Comparison of ENCODE assay signal across 9 mouse cellular contexts in genomic region chr6:77257358-77258105, GRCm38 (mm10). TPM values are rescaled to one million over a fixed set of nuclear protein-coding genes. Genes with fewer than 3 reads are reported as not detected.
DNase-seq lines count a peak whose midpoint lies in the region; ATAC-seq and TF ChIP-seq lines count a peak whose summit lies in the region.
"Had no signal": no experiment of that assay in that cellular context is flagged by ENCODE, and none has a peak within 500 bp of the region (broad histone marks: within the 10 kb centered on the region; RNA-seq: fewer than 3 reads in every experiment).

No protein-coding gene starts in this region.

- WGBS in kidney, postnatal 0 days = 42% methylated on average over 7 of the region's 7 CpGs

- peak; percentile 71 for TF ChIP-seq CTCF in kidney, postnatal 0 days (IDR thresholded peaks at IDR 0.05; ENCODE audit: low read depth)

- no peaks in the 10 kb centered on the region for H3K27me3 ChIP-seq in kidney, postnatal 0 days (ENCODE audit: insufficient read depth, low read length)
- H3K27me3 ChIP-seq: midbrain, embryonic 12.5 days had no signal

- H3K4me3 ChIP-seq in kidney, postnatal 0 days (replicated peaks; ENCODE audit: low read depth, low read length) = no peak overlapping the region
- H3K4me3 ChIP-seq: midbrain, embryonic 12.5 days had no signal

- no peak overlapping the region for H3K27ac ChIP-seq in kidney, postnatal 0 days
- H3K27ac ChIP-seq: midbrain, embryonic 12.5 days had no signal

- DNase-seq in cerebellum, postnatal 10 days = peak; percentile 69 to 70
- no peak for DNase-seq in cerebellum, adult 11 months
- DNase-seq in kidney, postnatal 0 days (ENCODE audit: low spot score) = peak; percentile 70
- DNase-seq in kidney, adult 11 months = no peak
- DNase-seq in right cerebral cortex, postnatal 10 days (ENCODE audit: low spot score in 2 of 2) = peak; percentile 54 to 69
- no peak for DNase-seq in right cerebral cortex, postnatal 25 days
- DNase-seq in right cerebral cortex, postnatal 4 days = peak; percentile 48
- no peak for DNase-seq in spleen, postnatal 10 days (ENCODE audit: low spot score in 2 of 2)

- H3K4me1 ChIP-seq in kidney, postnatal 0 days (replicated peaks; ENCODE audit: insufficient read depth, low read length) = no peaks in the 10 kb centered on the region
- H3K4me1 ChIP-seq: midbrain, embryonic 12.5 days had no signal

- no peaks in the 10 kb centered on the region for H3K9me3 ChIP-seq in kidney, postnatal 0 days (replicated peaks; ENCODE audit: low read length)
- H3K9me3 ChIP-seq: midbrain, embryonic 12.5 days had no signal

- no peak overlapping the region for H3K4me2 ChIP-seq in kidney, postnatal 0 days (ENCODE audit: low read length)
- H3K4me2 ChIP-seq: midbrain, embryonic 12.5 days had no signal

- no peaks in the 10 kb centered on the region for H3K36me3 ChIP-seq in kidney, postnatal 0 days (ENCODE audit: insufficient read depth, low read length)
- H3K36me3 ChIP-seq: midbrain, embryonic 12.5 days had no signal

- no peak overlapping the region for H3K9ac ChIP-seq in kidney, postnatal 0 days (ENCODE audit: low read depth, low read length)
- H3K9ac ChIP-seq: midbrain, embryonic 12.5 days had no signal

- ATAC-seq in kidney, postnatal 0 days (replicated peaks; ENCODE audit: low FRiP score, low read depth) = no peak

RNA-seq across cellular contexts. Expression of gene Lrrtm1, which starts 15.0 kb away (rescaled TPM):
- 4.5 and 4.9 TPM in 2 replicates for polyA plus RNA-seq in kidney, postnatal 0 days (2015; fragmentation: Nextera tagmentation; extraction: Ambion mirVana)

Comparison
In these comparisons a context has a peak if more than half of its experiments do, and no peak if none do; other contexts are left out.
1. DNase-seq: peak in cerebellum, postnatal 10 days (2 of 2), kidney, postnatal 0 days (single experiment), right cerebral cortex, postnatal 10 days (2 of 2) and right cerebral cortex, postnatal 4 days (single experiment); none in cerebellum, adult 11 months (single experiment), kidney, adult 11 months (single experiment), right cerebral cortex, postnatal 25 days (single experiment) and spleen, postnatal 10 days (0 of 2).